Mouse (Mus musculus): Measurements from ENCODE around the gene Zfp113.

The Zfp113 gene

DNA sequence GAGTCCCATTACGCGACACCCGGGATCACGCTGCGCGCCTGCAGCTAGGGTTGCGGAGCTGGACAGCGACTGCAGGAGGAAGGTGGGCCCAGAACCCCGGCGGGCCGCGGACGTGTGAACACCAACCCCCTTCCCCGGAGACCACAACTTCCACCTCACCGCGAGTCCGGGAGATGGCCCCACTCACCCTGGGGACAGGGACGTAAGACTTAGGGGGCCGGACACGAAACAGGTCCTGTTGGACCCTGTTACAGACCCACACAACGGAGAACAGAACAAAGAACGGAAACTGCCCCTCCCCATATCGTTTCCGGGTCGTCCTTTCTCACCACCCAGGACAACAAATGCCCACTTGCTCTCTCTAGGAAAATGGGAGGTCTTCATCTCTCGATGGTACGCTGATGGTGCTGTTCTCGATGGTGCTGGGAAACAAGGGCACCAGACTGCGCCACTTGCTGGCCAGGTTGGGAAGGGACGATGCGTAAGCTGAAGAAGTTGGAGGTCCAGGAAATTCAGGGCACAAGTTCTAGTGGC lies at the start of gene Zfp113:
Gene Zfp113 (minus strand): TSS at position 302 of the 534 bp plus-strand sequence.
- DNase-seq (ENCODE audit: low spot score in 2 of 2): peak; percentile 86 to 91

DNA sequence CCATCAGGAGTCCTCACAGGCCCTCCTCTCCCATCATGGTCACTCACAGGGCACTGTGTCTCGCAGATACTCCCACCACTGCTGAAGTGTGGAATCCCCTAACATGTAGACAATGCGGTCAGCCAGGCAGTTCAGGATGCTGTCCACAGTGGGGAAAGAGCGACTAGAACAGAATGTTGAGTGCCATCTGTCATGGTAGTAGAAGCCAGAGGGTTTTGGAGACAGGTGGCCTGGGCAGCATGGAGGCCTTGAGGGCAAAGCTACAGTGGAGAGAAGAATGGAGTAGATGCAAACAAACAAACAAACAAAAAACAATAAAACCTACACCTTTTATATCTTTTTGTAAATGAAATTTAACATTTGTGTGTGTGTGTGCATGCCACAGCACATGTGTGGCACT lies 46.5 kb upstream of the Zfp113 start:
- DNase-seq (ENCODE audit: low spot score in 2 of 2): no peak

DNA sequence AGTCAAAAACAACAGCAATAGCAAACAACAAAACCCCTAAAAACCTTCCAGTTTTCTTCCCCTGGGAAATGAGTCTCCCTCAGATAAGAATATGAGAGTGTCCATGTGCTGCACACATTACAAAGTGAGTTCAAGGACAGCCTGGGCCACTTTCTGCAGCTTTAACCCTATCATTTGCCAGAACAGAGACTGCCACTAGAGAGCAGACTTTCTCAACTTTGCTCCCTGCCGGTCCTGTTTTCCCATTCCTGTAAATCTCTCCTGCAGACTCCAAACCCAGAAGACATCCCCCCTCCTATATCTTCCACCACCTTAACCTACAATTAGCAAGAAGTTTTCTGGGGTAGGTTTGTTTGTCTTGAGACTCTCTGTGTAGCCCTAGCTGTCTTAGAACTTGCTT lies 44.0 kb upstream of the Zfp113 start:
- no peak for DNase-seq (ENCODE audit: low spot score in 2 of 2)

DNA sequence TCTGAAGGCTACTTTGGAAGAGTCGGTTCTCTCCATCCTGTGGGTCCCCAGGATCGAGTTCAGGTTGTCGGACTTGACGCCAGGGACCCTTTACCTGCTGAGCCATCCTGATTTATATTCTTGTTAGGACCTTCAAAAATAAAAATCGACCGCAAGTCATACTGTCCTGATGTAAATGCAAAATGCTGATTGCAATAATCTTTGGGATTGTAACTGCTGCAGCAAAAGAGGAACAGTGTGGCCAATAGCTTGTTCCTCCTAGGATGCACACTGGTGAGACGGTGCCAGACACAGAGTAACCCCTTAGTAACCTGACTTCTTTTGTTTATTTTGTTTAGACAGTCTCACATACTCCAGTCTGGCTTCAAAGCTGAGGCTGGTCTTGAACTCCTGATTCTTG lies 39.9 kb upstream of the Zfp113 start:
- DNase-seq (ENCODE audit: low spot score in 2 of 2): no peak

DNA sequence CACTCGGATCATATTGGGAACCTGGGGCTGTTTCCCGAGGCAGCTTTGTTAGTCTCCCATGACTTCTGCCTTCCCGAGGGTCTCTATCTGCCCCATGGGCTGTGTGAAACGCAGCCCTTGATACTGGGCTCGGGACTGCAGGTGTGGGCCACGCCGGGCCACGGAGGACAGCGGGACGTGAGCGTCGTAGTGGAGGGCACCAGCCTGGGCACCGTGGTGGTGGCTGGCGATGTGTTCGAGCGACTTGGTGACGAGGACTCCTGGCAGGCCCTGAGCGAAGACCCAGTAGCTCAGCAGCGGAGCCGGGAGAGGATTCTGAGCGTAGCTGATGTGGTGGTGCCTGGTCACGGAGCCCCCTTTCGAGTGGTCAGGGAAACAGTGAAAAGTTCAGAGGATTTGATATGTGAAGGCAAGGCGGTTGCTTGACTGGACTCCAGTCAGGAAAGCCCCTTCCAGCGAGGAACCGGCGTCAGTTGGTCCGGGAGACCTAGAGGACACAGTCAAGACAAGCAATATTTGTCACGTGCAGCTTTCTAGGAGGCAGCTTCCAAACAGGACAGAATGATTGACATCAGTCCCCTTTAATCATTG lies 39.3 kb upstream of the Zfp113 start:
- peak in 1 of 2 experiments; percentile 77 for DNase-seq (ENCODE audit: low spot score in 2 of 2)

DNA sequence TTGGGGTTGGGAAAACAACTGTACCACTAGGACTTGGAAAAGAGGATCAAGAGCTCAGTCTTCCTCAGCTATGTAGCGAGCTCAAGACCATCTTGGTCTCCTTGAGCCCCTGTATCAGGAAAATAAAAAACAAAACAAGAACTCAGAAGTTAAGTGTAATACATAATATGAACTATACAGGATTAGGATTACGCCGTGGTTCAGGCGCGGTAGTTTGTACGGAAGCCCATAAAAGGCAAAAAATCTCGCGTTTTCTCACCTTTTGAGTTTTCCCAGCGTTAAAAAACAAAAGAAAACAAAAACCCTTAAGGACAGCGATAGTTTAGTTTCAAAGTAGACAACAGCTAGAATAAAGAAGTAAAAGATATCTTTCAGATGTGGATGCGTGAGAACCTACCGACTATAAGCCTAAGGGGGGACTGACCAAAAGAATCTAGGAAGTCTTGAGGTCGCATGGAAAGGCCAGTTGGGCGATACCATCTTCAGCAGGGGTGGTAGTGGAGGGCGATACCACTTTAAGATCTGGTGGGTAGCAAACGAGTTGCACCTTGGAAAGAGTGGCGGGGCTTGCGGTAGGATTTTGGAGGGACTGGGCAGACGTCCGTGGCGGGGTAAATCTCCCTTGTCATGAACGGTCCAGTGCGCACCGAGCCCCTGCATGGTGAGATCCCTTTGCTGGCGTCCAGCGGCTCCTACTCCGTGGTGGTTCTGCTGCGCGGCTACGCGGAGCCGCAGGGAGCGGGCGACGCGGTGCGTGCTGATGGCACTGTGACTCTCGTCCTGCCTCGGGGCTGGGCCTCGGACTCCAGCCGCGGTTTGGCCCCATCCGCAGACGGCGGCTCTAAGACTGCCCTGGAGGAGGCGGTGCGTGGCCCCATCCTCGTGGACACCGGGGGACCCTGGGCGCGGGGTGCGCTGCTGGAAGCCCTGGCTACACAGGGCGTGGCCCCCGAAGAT lies 38.5 kb upstream of the Zfp113 start, which contains the start of gene Mblac1:
Gene Mblac1 (plus strand): TSS at position 544 of the 957 bp plus-strand sequence.
- peak; percentile 84 to 90 for DNase-seq (ENCODE audit: low spot score in 2 of 2)

- DNase-seq (ENCODE audit: low spot score in 2 of 2): peak; percentile 65 to 72
Measured at GRCm38 (mm10) chr5:138187661-138188306, 32.2 kb upstream of the Zfp113 start.

DNA sequence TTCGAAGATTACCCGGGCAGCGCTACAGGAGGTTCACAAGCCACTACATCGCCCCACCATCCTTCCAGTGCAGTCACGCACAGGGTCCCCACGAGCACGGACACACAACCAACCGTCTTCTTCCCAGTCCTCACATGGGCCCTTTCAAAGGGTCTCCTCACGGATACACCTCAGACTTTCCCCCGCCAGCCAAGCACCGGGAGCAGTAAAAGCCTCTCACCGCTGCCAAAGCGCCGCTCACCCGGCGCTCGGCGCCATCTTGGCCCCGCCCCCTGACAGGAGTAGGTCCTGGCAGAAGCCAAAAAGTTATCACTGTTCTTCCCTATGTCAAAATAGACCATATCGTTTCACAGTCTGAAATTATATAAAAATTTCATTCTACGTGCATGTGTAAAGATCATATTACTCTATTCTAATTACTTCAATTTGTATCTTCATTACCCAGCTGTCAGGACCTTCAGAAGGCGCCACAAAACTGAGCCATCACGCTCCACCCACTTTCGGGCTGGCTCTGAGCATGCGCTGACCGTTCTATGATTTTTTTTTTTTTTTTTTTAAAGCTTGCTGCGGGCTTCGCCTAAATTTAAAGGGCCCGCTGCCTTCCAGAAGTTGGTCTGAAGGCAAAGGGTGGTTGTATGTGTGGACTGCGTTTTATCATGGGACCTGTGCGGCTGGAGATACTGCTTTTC lies 31.6 kb upstream of the Zfp113 start, which contains the start of the genes Taf6 and Cnpy4:
Gene Taf6 (minus strand): TSS at position 502 of the 689 bp plus-strand sequence.
Gene Cnpy4 (plus strand): TSS at position 536 of the 689 bp plus-strand sequence.
- DNase-seq (ENCODE audit: low spot score in 2 of 2): peak; percentile 85 to 93

DNA sequence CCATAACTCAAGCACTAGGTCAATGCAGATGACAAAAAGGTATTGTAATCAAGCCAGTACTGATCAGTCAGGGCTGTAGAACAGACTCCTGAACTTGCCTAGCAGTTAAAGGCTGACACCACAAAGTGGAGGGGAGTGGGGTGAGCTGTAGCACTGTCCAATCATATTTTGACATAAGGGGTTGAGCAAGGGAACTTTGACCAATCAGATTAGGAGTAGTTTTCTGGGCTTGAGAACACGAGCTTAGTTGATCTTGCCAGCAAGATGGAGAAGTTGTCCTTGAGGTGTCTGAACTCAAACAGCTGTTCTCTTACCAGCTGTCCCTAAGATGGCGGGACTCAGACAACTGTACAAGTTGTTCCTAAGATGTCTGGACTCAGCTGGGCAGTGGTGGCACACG lies 17.7 kb upstream of the Zfp113 start:
- no peak for DNase-seq (ENCODE audit: low spot score in 2 of 2)

DNA sequence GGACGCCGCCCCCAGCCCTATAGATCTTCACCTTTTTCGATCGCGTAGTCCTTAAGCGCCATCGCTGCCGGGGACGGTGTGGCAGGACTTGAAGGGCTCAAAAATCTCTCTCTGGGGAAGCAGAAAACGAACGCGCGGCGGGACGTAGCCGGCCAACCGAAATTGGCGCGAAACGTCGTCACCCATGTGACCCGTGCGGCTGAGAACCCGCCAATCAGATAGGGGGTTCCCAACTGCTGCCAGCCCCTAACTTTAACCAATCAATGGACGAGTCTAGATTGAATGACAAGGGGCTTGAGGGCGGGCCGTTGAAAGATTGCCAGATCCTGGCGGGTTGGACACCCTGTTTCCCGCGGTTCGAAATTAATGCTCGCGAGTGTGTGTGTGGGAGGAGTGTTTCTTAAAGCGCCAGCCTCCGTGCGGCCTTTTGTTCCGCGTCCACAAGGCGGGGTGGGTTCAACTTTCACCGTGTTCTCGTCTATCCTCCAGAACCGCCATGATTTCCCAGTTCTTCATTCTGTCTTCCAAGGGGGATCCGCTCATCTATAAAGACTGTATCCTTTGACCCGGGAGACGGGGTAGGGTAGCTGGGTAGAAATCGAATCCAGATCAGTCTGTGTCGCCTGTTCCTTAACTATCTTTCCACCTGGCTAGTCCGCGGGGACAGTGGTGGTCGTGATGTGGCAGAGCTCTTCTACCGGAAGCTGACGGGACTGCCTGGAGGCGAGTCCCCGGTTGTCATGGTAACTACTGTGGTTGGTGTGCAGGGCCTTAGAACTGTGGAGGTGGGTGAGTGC lies 16.3 kb upstream of the Zfp113 start, which contains the start of the genes Ap4m1 and Mcm7:
Gene Ap4m1 (plus strand): TSS at position 308 of the 797 bp plus-strand sequence.
Gene Mcm7 (minus strand): TSS at position 728 of the 797 bp plus-strand sequence.
- DNase-seq (ENCODE audit: low spot score in 2 of 2): peak; percentile 95

DNA sequence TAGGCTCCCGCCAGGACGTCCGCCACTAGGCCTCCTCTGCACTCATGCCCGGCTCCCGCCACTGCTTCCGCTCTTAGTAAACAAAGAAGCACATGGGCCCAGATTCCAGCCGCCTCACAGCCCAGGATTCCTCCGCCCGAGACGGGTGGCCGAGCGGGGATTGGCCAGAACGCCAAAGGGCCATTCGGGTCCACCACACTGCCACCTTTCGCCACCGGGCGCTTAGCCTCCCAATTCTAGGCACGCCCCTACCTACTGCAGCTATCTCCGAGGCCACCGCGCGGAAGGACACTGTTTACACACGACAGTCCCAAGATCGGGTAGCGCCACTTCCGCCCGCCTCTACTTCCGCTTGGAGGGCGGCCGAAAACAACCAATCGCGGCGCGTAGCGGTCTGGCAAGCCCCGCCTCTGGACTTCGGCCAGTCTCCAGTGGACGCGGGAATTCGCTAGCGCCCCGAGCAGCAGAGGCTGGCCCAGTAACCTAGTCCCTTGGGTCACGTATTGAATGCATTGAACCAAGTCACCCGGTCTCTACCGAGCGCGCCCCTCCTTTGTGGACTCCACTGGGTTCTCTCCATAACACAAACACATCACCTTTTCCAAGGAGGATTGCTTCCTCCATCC lies 15.5 kb upstream of the Zfp113 start:
- peak; percentile 96 to 97 for DNase-seq (ENCODE audit: low spot score in 2 of 2)

DNA sequence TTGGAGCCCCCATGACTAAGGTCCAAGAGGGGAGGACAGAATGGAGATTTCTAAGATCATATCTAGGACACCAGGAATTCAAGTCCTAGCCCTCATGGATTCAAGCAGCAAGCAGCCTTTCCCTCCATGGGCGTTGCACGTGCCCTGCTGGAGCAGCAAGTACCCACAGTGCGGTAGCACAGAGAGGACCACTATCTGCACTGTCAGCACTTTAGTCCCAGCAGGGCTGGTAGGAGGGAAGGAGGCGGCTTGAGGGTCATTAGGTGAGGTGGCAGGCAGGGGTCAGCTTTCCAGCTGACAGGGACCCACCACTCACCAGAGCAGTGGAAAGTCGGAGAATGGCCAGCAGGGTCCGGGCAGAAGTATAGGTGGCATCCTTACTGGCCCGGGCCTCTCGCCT lies 10.1 kb upstream of the Zfp113 start:
- DNase-seq (ENCODE audit: low spot score in 2 of 2): no peak

DNA sequence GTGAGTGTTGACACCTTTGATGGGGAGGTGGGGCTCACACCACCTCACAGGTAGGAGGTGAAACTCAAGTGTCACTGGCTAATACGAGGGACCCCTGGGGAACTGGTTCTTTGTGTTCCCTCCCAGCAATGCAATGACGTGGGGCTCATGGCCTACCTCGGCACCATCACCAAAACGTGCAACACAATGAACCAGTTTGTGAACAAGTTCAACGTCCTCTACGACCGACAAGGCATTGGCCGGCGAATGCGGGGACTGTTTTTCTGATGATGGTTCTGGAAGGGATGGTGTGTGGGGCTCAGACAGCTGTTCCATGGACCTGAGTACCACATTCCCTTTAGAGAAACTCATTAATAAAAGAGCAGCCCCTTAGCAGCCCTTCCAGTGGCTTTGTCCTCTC lies 8.1 kb upstream of the Zfp113 start:
- DNase-seq (ENCODE audit: low spot score in 2 of 2): no peak

GRCm38 (mm10) chr5:138163046-138163445 lies 7.5 kb upstream of the Zfp113 start:
- DNase-seq (ENCODE audit: low spot score in 2 of 2): no peak

DNA sequence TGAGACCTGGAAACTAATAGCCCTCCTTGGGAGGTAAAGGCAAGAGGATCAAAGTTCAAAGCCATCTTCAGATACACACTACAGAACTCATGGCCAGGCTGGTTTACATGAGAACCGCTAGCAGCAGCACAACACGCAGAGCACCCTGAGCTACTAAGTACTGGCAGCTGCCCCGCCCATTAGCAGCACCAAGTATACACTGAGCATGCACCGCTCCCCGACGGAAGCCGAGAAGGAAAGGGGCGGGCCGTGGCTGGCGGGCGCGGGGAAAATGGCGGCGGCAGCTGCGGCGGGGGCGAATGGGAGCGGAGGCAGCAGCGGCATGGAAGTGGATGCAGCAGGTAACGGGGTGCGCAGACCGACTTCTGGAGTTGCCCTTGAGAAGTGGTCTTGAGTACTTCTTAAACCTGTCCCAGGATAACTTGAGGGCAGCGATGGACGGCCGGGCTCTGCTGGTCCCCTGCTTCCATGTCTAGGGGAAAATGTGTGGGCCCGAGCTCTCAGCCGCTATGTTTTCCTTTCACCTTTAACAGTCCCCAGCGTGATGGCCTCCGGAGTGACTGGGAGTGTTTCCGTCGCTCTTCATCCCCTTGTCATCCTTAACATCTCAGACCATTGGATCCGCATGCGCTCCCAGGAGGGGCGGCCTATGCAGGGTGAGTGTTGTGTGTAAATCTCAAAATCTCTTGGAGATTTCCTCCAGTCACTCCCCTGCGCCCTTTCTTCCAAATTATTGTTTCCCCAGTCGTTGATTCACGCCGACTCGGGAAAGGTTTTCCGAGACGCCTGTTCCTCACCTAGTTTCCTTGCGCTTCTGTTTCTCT lies 5.5 kb upstream of the Zfp113 start, which contains the start of gene Cops6:
Gene Cops6 (plus strand): TSS at position 230 of the 824 bp plus-strand sequence.
- peak; percentile 93 to 97 for DNase-seq (ENCODE audit: low spot score in 2 of 2)

DNA sequence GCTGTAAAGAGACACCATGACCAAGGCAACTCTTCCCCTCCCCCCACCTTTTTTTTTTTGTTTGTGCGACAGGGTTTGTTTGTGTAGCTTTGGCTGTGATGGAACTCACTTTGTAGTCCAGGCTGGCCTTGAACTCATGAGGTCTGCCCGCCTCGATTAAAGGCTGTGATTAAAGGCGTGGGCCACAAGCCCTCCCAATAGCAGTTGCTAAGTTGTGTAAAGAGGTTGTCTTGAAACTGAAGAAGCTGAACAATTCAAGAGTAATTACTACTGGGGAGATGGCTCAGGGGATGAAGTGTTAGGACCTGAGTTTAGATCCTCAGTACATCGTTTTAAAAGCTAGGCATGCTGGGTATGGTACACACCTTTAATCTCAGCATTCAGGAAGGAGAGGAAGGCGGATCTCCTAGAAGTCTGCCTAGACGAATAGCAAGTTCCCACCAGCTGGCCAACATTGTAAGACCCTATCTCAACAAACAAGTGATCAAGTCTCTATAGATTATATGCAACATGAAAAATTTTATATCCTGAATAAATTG lies 4.7 kb upstream of the Zfp113 start:
- no peak for DNase-seq (ENCODE audit: low spot score in 2 of 2)

- no peak for DNase-seq (ENCODE audit: low spot score in 2 of 2)
Measured at GRCm38 (mm10) chr5:138154390-138154789, 1.2 kb downstream of the Zfp113 start.

GRCm38 (mm10) chr5:138138585-138138984 lies 17.0 kb downstream of the Zfp113 start:
- no peak for DNase-seq (ENCODE audit: low spot score in 2 of 2)
